Mouse (Mus musculus): ENCODE measurements around the gene Slc30a6. TPM values are rescaled to one million over a fixed set of nuclear protein-coding genes. Genes with fewer than 3 reads are reported as not detected.

The Slc30a6 gene
- polyA plus RNA-seq, 1 experiment from 2014 or later = 16.3 TPM

- H3K36me3 ChIP-seq (ENCODE audit: control insufficient read depth, insufficient read depth) = peaks cover 19% of the 10 kb centered on the region
- no peak overlapping the region for H3K27ac ChIP-seq (ENCODE audit: low read length)
- H3K27me3 ChIP-seq (ENCODE audit: control insufficient read depth, insufficient read depth, low read depth, low read length) = no peaks in the 10 kb centered on the region
- H3K9ac ChIP-seq (ENCODE audit: low read depth, low read length) = no peak overlapping the region
- ATAC-seq (ENCODE audit: low read depth) = no peak
- H3K4me2 ChIP-seq (ENCODE audit: low read depth, low read length) = no peak overlapping the region
- 82% methylated on average over 12 of the region's 12 CpGs for WGBS (ENCODE audit: insufficient replicate concordance)
- no peaks in the 10 kb centered on the region for H3K9me3 ChIP-seq (replicated peaks; ENCODE audit: control insufficient read depth, low read length)
- H3K4me3 ChIP-seq (ENCODE audit: low read depth, low read length) = no peak overlapping the region
- H3K4me1 ChIP-seq (ENCODE audit: control insufficient read depth, low read depth, low read length) = no peaks in the 10 kb centered on the region
These were observed 7.2 kb downstream of the Slc30a6 start for GRCm38 (mm10) chr17:74402486-74403222.

DNA sequence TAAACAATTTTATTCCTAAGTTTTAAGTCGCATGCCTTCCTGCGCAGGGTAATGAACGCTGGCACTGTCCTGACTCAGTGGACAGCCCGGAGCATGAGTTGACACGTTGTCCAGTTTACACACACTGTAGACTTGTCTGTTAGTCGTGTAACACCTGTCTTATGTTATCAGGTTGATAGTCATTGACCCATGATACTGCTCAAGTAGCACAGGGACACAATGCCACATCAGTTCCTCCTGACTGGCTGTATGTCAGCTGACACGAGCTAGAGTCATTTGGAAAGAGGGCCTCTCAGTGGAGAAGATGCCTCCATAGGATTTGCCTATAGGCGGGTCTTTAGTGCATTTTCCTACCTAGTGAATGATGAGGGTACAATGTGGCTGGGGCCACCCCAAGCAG is 11.1 kb downstream of the Slc30a6 start:
- Histone ChIP-seq H3K9ac (ENCODE audit: low read depth, low read length) (no peak overlapping the region), H3K4me3 (ENCODE audit: low read depth, low read length) (no peak overlapping the region), H3K4me2 (ENCODE audit: low read depth, low read length) (no peak overlapping the region), H3K9me3 (replicated peaks; ENCODE audit: control insufficient read depth, low read length) (no peaks in the 10 kb centered on the region), H3K4me1 (ENCODE audit: control insufficient read depth, low read depth, low read length) (no peaks in the 10 kb centered on the region), H3K36me3 (ENCODE audit: control insufficient read depth, insufficient read depth) (peaks cover 21% of the 10 kb centered on the region), H3K27me3 (ENCODE audit: control insufficient read depth, insufficient read depth, low read depth, low read length) (no peaks in the 10 kb centered on the region), H3K27ac (ENCODE audit: low read length) (no peak overlapping the region)
- 77% methylated on average over 8 of the region's 8 CpGs for WGBS (ENCODE audit: insufficient replicate concordance)
- ATAC-seq (ENCODE audit: low read depth) = no peak

DNA sequence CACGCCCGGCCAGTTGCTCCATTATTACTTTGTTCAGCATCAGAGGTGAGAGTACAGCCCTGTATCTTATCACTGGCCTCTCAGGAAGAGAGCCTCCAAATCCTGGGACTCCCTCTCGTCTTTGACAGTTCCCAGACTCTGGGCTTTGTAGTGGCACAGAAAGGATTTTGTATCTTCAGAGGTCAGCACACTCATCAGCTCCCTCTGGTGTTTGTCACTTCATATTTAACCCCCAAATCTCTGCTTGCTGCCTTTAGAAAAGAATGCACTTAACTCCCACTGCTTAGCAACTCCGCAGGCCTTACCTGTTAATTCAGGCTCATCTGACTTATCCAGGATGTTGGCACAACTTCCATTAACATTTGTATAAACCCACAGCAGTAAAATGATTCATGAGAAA is 14.3 kb downstream of the Slc30a6 start:
- Histone ChIP-seq H3K4me1 (ENCODE audit: control insufficient read depth, low read depth, low read length) (no peaks in the 10 kb centered on the region), H3K4me3 (ENCODE audit: low read depth, low read length) (no peak overlapping the region), H3K9ac (ENCODE audit: low read depth, low read length) (no peak overlapping the region), H3K27me3 (ENCODE audit: control insufficient read depth, insufficient read depth, low read depth, low read length) (no peaks in the 10 kb centered on the region), H3K36me3 (ENCODE audit: control insufficient read depth, insufficient read depth) (peaks cover 10% of the 10 kb centered on the region), H3K4me2 (ENCODE audit: low read depth, low read length) (no peak overlapping the region), H3K9me3 (replicated peaks; ENCODE audit: control insufficient read depth, low read length) (no peaks in the 10 kb centered on the region), H3K27ac (ENCODE audit: low read length) (no peak overlapping the region)
- ATAC-seq (ENCODE audit: low read depth) = no peak
- WGBS (ENCODE audit: insufficient replicate concordance) = 63% methylated on average over 4 of the region's 4 CpGs

GRCm38 (mm10) chr17:74413324-74413723 is 17.9 kb downstream of the Slc30a6 start:
- no peak for ATAC-seq (ENCODE audit: low read depth)
- Histone ChIP-seq H3K4me2 (ENCODE audit: low read depth, low read length) (no peak overlapping the region), H3K27me3 (ENCODE audit: control insufficient read depth, insufficient read depth, low read depth, low read length) (no peaks in the 10 kb centered on the region), H3K9me3 (replicated peaks; ENCODE audit: control insufficient read depth, low read length) (no peaks in the 10 kb centered on the region), H3K4me3 (ENCODE audit: low read depth, low read length) (no peak overlapping the region), H3K27ac (ENCODE audit: low read length) (no peak overlapping the region), H3K36me3 (ENCODE audit: control insufficient read depth, insufficient read depth) (peaks cover 10% of the 10 kb centered on the region), H3K9ac (ENCODE audit: low read depth, low read length) (no peak overlapping the region), H3K4me1 (ENCODE audit: control insufficient read depth, low read depth, low read length) (no peaks in the 10 kb centered on the region)
- WGBS (ENCODE audit: insufficient replicate concordance) = 83% methylated on average over 8 of the region's 8 CpGs

GRCm38 (mm10) chr17:74414671-74415070 is 19.3 kb downstream of the Slc30a6 start:
- no peak for ATAC-seq (ENCODE audit: low read depth)
- no peak overlapping the region for H3K27ac ChIP-seq (ENCODE audit: low read length)
- no peak overlapping the region for H3K4me3 ChIP-seq (ENCODE audit: low read depth, low read length)
- H3K36me3 ChIP-seq (ENCODE audit: control insufficient read depth, insufficient read depth) = peaks cover 12% of the 10 kb centered on the region
- 38% methylated on average over 1 of the region's 1 CpGs for WGBS (ENCODE audit: insufficient replicate concordance)
- H3K27me3 ChIP-seq (ENCODE audit: control insufficient read depth, insufficient read depth, low read depth, low read length) = no peaks in the 10 kb centered on the region
- no peak overlapping the region for H3K4me2 ChIP-seq (ENCODE audit: low read depth, low read length)
- H3K9me3 ChIP-seq (replicated peaks; ENCODE audit: control insufficient read depth, low read length) = no peaks in the 10 kb centered on the region
- H3K9ac ChIP-seq (ENCODE audit: low read depth, low read length) = no peak overlapping the region
- H3K4me1 ChIP-seq (ENCODE audit: control insufficient read depth, low read depth, low read length) = no peaks in the 10 kb centered on the region

GRCm38 (mm10) chr17:74416841-74417360 is 21.5 kb downstream of the Slc30a6 start:
- Histone ChIP-seq H3K9ac (ENCODE audit: low read depth, low read length) (no peak overlapping the region), H3K4me3 (ENCODE audit: low read depth, low read length) (no peak overlapping the region), H3K27ac (ENCODE audit: low read length) (no peak overlapping the region), H3K9me3 (replicated peaks; ENCODE audit: control insufficient read depth, low read length) (no peaks in the 10 kb centered on the region), H3K4me1 (ENCODE audit: control insufficient read depth, low read depth, low read length) (no peaks in the 10 kb centered on the region), H3K36me3 (ENCODE audit: control insufficient read depth, insufficient read depth) (peaks cover 14% of the 10 kb centered on the region), H3K27me3 (ENCODE audit: control insufficient read depth, insufficient read depth, low read depth, low read length) (no peaks in the 10 kb centered on the region), H3K4me2 (ENCODE audit: low read depth, low read length) (no peak overlapping the region)
- WGBS (ENCODE audit: insufficient replicate concordance) = 84% methylated on average over 8 of the region's 8 CpGs
- ATAC-seq (ENCODE audit: low read depth) = no peak

DNA sequence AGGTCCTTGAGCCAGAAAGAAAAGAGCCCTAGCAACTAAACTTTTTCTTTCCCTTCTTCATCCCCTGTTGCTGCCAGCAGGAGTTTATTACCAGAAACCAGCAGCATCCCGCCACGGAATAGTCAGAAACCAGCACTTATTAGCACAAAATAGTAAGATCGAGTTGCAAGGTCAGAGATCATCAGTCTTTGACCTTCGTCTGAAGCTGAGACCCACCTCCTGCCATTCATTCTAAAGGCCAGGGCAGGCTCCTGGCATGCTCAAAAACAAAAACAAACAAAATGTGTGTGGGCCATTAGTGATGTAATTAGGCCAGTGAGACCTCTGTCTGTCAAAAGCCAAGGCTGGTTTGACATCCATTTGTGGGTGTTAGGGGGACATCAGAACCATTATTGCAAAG is 22.8 kb downstream of the Slc30a6 start:
- H3K4me1 ChIP-seq (ENCODE audit: control insufficient read depth, low read depth, low read length) = no peaks in the 10 kb centered on the region
- no peak for ATAC-seq (ENCODE audit: low read depth)
- no peak overlapping the region for H3K4me2 ChIP-seq (ENCODE audit: low read depth, low read length)
- H3K9ac ChIP-seq (ENCODE audit: low read depth, low read length) = no peak overlapping the region
- peaks cover 17% of the 10 kb centered on the region for H3K36me3 ChIP-seq (ENCODE audit: control insufficient read depth, insufficient read depth)
- no peak overlapping the region for H3K27ac ChIP-seq (ENCODE audit: low read length)
- H3K9me3 ChIP-seq (replicated peaks; ENCODE audit: control insufficient read depth, low read length) = no peaks in the 10 kb centered on the region
- no peak overlapping the region for H3K4me3 ChIP-seq (ENCODE audit: low read depth, low read length)
- no peaks in the 10 kb centered on the region for H3K27me3 ChIP-seq (ENCODE audit: control insufficient read depth, insufficient read depth, low read depth, low read length)
- 64% methylated on average over 4 of the region's 4 CpGs for WGBS (ENCODE audit: insufficient replicate concordance)

- no peak for ATAC-seq (ENCODE audit: low read depth)
- H3K27ac ChIP-seq (ENCODE audit: low read length) = no peak overlapping the region
These were observed 25.2 kb downstream of the Slc30a6 start for GRCm38 (mm10) chr17:74420656-74421055.

DNA sequence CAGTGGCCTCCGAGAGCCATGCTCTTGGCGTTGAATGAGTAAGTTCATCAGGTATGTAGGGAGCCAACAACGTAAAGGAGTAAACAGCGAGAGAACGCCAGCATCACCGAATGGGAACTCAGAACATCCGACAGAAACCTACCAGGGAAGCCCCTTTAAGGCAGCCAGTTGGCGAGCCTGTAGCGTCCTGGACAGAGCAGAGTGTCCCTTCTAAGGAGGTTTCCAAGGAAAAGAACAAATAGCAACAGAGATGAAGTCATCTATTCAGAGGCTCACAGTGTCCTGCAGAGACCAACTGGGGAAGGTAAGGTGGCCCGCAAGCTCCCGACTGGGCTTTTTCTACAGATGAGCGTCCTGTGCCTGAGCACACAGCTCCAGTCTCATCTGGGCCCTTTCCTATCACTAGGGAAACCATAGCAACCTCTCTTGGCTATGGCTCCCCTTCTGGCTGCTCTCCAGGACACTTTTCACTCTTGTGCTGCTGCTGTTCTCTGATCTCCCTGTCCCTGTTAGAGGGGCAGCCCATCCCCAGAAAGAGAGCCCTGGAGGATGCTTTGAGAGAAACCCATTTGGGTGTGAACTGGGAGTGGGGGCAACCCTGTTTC is 29.1 kb downstream of the Slc30a6 start:
- Histone ChIP-seq H3K4me3 (ENCODE audit: low read depth, low read length) (no peak overlapping the region), H3K36me3 (ENCODE audit: control insufficient read depth, insufficient read depth) (peaks cover 13% of the 10 kb centered on the region)

More at GRCm38 (mm10) chr17:74420656-74421055, 25.2 kb downstream of the Slc30a6 start:
- 83% methylated on average over 2 of the region's 2 CpGs for WGBS (ENCODE audit: insufficient replicate concordance)
- Histone ChIP-seq H3K4me2 (ENCODE audit: low read depth, low read length) (no peak overlapping the region), H3K9me3 (replicated peaks; ENCODE audit: control insufficient read depth, low read length) (no peaks in the 10 kb centered on the region), H3K9ac (ENCODE audit: low read depth, low read length) (no peak overlapping the region), H3K4me3 (ENCODE audit: low read depth, low read length) (no peak overlapping the region), H3K4me1 (ENCODE audit: control insufficient read depth, low read depth, low read length) (no peaks in the 10 kb centered on the region), H3K36me3 (ENCODE audit: control insufficient read depth, insufficient read depth) (peaks cover 13% of the 10 kb centered on the region; the same call in 1 of the 2 replicates), H3K27me3 (ENCODE audit: control insufficient read depth, insufficient read depth, low read depth, low read length) (no peaks in the 10 kb centered on the region)

More for the DNA sequence above, 29.1 kb downstream of the Slc30a6 start:
- Histone ChIP-seq H3K27ac (ENCODE audit: low read length) (no peak overlapping the region), H3K4me2 (ENCODE audit: low read depth, low read length) (no peak overlapping the region), H3K9me3 (replicated peaks; ENCODE audit: control insufficient read depth, low read length) (no peaks in the 10 kb centered on the region), H3K27me3 (ENCODE audit: control insufficient read depth, insufficient read depth, low read depth, low read length) (no peaks in the 10 kb centered on the region), H3K9ac (ENCODE audit: low read depth, low read length) (no peak overlapping the region), H3K4me1 (ENCODE audit: control insufficient read depth, low read depth, low read length) (no peaks in the 10 kb centered on the region)
- ATAC-seq (ENCODE audit: low read depth) = no peak
- WGBS (ENCODE audit: insufficient replicate concordance) = 85% methylated on average over 12 of the region's 12 CpGs
